Mouse (Mus musculus): ENCODE results near the gene Gm20661.
"Not testable (repeated sequence)": the region's sequence is repeated elsewhere in the genome, so short reads cannot be mapped to it uniquely, and the experiment has no call there.

The Gm20661 gene

GRCm38 (mm10) chr9:108002778-108003530, 20.1 kb downstream of the Gm20661 start:
- DNase-seq, result no peak

DNA sequence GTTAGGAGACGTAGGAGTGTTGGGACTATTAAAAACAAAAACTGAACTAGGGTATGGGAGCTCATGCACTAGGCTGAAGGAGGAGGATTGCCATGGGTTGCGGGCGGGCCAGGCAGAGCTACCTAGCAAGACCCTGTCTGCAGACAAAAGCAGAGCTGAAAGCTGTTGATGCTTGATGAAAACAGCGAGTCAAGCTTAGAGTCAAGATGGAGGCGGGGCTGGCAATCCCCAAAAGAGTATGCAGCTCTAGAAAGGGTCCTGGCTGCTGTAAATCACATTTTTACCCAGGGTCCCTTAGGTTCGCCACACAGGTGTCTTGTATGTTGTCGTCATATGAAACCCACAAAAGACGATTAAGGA, 20.7 kb downstream of the Gm20661 start:
- peak; percentile 39 to 46 for DNase-seq

DNA sequence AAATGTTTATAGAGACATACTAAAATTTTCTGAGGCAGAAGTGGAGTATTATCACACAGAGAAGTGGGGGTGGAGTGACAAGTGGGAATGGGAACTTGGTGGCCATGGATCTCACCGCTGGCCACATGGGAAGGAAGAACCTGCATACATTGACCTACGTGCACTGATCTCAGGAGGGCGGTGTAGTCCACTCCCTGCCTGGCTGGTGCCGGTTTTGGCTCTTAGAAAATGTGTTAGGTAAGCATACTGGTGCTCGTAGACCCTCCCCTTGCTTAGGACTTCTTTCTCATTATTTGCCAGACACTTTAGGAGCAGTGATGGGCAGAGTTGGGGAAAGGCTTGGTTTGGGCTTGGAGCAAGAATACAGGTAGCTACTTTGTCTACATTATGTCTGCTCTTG, 25.2 kb downstream of the Gm20661 start:
- DNase-seq, result no peak

DNA sequence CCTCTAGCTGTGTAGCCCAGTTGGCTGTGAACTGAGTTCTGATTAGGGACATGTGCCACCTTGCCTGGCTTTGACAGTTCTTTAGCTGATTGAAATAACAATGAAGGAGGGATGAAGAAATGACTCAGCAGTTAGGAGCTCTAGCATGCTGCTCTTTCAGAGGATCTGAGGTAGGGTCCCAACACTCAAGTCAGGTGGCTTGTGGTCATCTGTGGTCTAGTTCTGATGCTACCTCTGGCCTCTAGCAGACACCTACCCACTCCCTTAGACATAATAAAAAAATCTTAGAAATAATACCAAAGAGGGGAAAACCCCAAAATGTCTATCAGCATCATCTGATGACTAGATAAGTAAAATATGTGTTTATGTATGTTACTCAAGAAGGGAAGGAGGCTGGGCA, 27.5 kb downstream of the Gm20661 start:
- DNase-seq, result no peak

DNA sequence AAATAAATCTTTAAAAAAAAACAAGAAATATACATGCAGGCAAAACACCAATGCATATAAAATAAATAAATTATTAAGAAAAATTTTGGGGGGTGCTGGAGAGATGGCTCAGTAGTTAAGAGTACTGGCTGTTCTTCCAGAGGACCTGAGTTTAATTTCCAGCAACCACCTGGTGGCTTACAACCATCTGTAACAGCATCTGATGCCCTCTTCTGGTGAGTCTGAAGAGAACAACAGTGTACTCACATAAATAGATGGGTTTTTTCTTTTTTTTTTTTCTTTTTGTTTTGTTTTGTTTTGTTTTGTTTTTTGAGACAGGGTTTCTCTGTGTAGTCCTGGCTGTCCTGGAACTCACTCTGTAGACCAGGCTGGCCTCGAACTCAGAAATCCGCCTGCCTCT, 30.7 kb downstream of the Gm20661 start:
- not testable (repeated sequence) for DNase-seq

DNA sequence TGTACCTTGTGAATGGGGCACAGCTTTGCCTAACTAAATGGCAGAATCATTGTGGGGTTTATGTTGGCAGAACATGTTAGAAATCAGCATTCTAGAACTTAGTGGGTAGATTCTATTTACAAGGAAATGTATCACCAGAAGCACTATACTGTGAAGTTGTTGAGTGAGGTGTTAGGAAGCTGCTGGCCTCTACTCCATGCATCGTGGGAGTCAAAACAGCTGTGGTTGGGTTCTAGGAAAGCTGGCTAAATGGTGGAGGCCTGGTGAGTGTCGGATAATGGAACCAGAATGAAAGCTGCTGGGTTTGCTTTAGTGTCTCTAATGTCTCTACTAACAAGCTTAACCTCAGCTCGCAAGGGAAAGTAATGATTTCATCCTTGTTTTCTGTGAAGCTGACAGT, 34.3 kb downstream of the Gm20661 start:
- no peak for DNase-seq

- DNase-seq, result no peak
These were observed 37.9 kb downstream of the Gm20661 start for GRCm38 (mm10) chr9:108020741-108021140.

DNA sequence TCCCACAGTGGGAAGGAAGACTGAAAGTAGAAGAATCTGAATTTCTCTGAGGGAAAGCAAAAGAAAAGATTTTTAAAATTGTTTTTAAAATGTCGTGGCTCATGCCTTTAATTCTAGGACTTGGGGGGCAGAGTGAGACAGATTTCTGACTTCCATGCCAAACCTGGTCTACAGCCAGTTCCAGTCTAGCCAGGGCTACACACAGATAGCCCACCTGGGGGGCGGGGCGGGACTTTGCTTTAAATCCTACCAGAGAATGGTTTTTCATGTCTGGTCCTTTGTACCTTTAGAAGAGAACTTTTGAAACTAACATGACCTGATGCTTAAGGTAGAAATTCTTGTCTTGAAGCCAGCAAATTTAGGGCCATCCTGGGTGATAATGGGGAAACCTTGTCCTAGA, 40.4 kb downstream of the Gm20661 start:
- DNase-seq, result peak in 1 of 2 experiments; percentile 57

DNA sequence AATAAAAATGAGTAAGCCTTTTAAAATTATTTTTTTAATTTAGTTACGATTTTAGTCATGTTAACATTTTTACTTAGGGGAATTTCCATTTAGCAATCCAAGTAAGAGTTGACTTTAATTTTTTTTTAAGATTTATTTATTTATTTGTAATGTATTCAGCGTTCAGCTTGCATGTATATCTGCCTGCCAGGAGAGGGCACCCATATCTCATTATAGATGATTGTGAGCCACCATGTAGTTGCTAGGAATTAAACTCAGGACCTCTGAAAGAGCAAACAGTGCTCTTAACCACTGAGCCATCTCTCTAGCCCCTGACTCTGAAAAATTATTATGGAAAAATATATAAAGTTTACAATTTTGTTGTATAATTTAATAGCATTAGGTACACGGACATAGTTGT, 43.7 kb downstream of the Gm20661 start:
- DNase-seq, result no peak

GRCm38 (mm10) chr9:108027867-108028266, 45.0 kb downstream of the Gm20661 start:
- DNase-seq, result no peak

- no peak for DNase-seq
These were observed 49.3 kb downstream of the Gm20661 start for GRCm38 (mm10) chr9:108032126-108032525.

GRCm38 (mm10) chr9:108035331-108036156, 52.7 kb downstream of the Gm20661 start:
- no peak for DNase-seq

Measured in cerebellum, postnatal 25 days (tissue).